Mouse (Mus musculus) intestine, embryonic 16.5 days (tissue): ENCODE data around the gene Gm20388. TPM values are rescaled to one million over a fixed set of nuclear protein-coding genes. Genes with fewer than 3 reads are reported as not detected.

ENCODE experiments used
- ATAC-seq: fragments of 200-750 bp; cut with Nextera tagmentation; 2 replicates; pipeline ENCODE4 v1.8.0; 2017; ENCODE audit warnings: moderate TSS enrichment, moderate library complexity
- H3K27ac ChIP-seq: fragments of 300-500 bp; sonication (generic); 2 replicates; pipeline ENCODE4 v1.5.1; 2014; ENCODE audit warnings: mild to moderate bottlenecking, low read length
- H3K27me3 ChIP-seq: fragments of 300-500 bp; sonication (generic); replicated peaks from 2 replicates; pipeline ENCODE4 v1.6.1; 2014; ENCODE audit warnings: low read length, control low read depth, mixed read lengths; ENCODE audit not compliant: control insufficient read depth, insufficient read depth
- H3K36me3 ChIP-seq: fragments of 300-500 bp; sonication (generic); 2 replicates; pipeline ENCODE4 v1.6.1; 2014; ENCODE audit warnings: low read length, control low read depth; ENCODE audit not compliant: control insufficient read depth, insufficient read depth
- H3K4me1 ChIP-seq: fragments of 300-500 bp; sonication (generic); 2 replicates; pipeline ENCODE4 v1.6.1; 2014; ENCODE audit warnings: low read length, control low read depth, mixed read lengths; ENCODE audit not compliant: control insufficient read depth, insufficient read depth
- H3K4me2 ChIP-seq: fragments of 300-500 bp; sonication (generic); 2 replicates; pipeline ENCODE4 v1.6.1; 2014; ENCODE audit warnings: low read depth, low read length, control low read depth
- H3K4me3 ChIP-seq: fragments of 300-500 bp; sonication (generic); 2 replicates; pipeline ENCODE4 v1.5.1; 2014; ENCODE audit warnings: mild to moderate bottlenecking, low read length
- H3K9ac ChIP-seq: fragments of 300-500 bp; sonication (generic); 2 replicates; pipeline ENCODE4 v1.6.1; 2014; ENCODE audit warnings: low read depth, low read length
- H3K9me3 ChIP-seq: fragments of 300-500 bp; sonication (generic); 2 replicates; pipeline ENCODE4 v1.6.1; 2016; ENCODE audit warnings: low read length, control low read depth; ENCODE audit not compliant: control insufficient read depth
- WGBS: fragments of 180-500 bp; shearing (Covaris S2); extraction: QIAGEN DNeasy Blood & Tissue Kit; methylation state at CpG from one replicate; pipeline ENCODE4 v1.1.7; 2014; 5-methylcytosine and 5-hydroxymethylcytosine counted together
- polyA plus RNA-seq: library from polyadenylated mRNA; unstranded; fragments of >200 nt; fragmentation: Nextera tagmentation; extraction: Ambion mirVana; gene quantifications from 2 replicates; pipeline ENCODE4 v1.2.1, GENCODE M21; 2015

The Gm20388 gene
- polyA plus RNA-seq, 1 experiment from 2014 or later, result 5.8 TPM

- Histone ChIP-seq H3K4me1 (peaks cover 24% of the 10 kb centered on the region), H3K9me3 (no peaks in the 10 kb centered on the region), H3K27ac (no peak overlapping the region), H3K4me3 (no peak overlapping the region), H3K27me3 (no peaks in the 10 kb centered on the region), H3K4me2 (no peak overlapping the region), H3K9ac (no peak overlapping the region), H3K36me3 (no peaks in the 10 kb centered on the region)
- peak; percentile 40; the same call in 1 of the 2 replicates for ATAC-seq
- 48% methylated on average over 9 of the region's 9 CpGs for WGBS
These were observed 1963.4 kb downstream of the Gm20388 start for GRCm38 (mm10) chr8:121874031-121874430.

DNA sequence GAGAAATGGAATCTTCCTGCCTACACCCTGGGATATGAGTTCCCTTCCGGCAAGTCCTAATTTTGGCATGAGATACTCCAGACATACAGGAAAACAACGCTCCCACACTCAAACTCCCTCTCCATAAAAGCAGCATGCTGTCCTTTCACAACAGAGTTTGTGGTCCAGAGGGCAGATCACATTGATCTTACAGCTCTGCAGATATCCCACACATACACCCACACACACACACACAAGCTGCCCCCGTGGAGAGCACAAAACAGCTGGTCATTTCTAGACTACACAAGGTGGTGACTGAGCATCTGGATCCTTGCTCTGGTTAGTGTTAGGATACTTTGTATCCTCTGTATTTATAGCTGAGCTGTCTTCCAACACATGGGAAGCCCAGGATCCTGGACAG lies 1964.4 kb downstream of the Gm20388 start:
- WGBS, result 53% methylated on average over 3 of the region's 3 CpGs
- Histone ChIP-seq H3K9ac (no peak overlapping the region), H3K4me1 (peaks cover 24% of the 10 kb centered on the region), H3K9me3 (no peaks in the 10 kb centered on the region), H3K36me3 (no peaks in the 10 kb centered on the region), H3K27me3 (no peaks in the 10 kb centered on the region), H3K27ac (no peak overlapping the region), H3K4me3 (no peak overlapping the region), H3K4me2 (no peak overlapping the region)
- no peak for ATAC-seq

DNA sequence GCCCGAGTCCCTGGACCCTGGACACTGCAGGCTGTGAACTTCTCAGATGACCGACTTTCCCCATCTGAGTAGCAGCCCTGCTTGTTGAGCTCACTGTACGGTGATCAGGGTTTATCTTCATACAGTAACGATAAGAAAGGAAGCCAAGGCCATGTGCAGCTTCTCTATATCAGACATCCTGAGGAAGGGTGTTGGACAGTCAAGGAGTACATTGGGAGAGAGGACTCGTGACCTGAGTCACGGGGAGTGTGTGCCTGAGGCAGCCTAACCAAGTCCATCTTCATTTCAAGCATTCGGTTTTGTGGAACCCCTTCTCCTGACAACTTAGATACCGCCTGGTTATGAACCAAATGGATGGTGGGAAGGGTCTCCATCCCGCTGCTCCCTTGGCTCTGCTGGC lies 1964.9 kb downstream of the Gm20388 start:
- H3K4me1 ChIP-seq, result peaks cover 24% of the 10 kb centered on the region
- H3K27me3 ChIP-seq, result no peaks in the 10 kb centered on the region
- 73% methylated on average over 9 of the region's 9 CpGs for WGBS
- H3K27ac ChIP-seq, result no peak overlapping the region
- H3K4me3 ChIP-seq, result no peak overlapping the region
- no peaks in the 10 kb centered on the region for H3K9me3 ChIP-seq
- no peaks in the 10 kb centered on the region for H3K36me3 ChIP-seq
- ATAC-seq, result no peak
- no peak overlapping the region for H3K4me2 ChIP-seq
- no peak overlapping the region for H3K9ac ChIP-seq

- H3K4me2 ChIP-seq, result no peak overlapping the region
- 69% methylated on average over 5 of the region's 5 CpGs for WGBS
- H3K9me3 ChIP-seq, result no peaks in the 10 kb centered on the region
- H3K27ac ChIP-seq, result no peak overlapping the region
- no peaks in the 10 kb centered on the region for H3K36me3 ChIP-seq
- H3K27me3 ChIP-seq, result no peaks in the 10 kb centered on the region
- no peak overlapping the region for H3K4me3 ChIP-seq
- no peak for ATAC-seq
- peaks cover 16% of the 10 kb centered on the region for H3K4me1 ChIP-seq
- no peak overlapping the region for H3K9ac ChIP-seq
These were observed 1966.6 kb downstream of the Gm20388 start for GRCm38 (mm10) chr8:121877212-121877611.

- ATAC-seq, result no peak
- Histone ChIP-seq H3K9ac (no peak overlapping the region), H3K4me2 (no peak overlapping the region), H3K36me3 (no peaks in the 10 kb centered on the region), H3K4me3 (no peak overlapping the region), H3K27ac (no peak overlapping the region), H3K4me1 (peaks cover 11% of the 10 kb centered on the region), H3K27me3 (no peaks in the 10 kb centered on the region), H3K9me3 (no peaks in the 10 kb centered on the region)
- 81% methylated on average over 7 of the region's 7 CpGs for WGBS
These were observed 1967.3 kb downstream of the Gm20388 start for GRCm38 (mm10) chr8:121877828-121878480.

- no peaks in the 10 kb centered on the region for H3K9me3 ChIP-seq
- H3K4me1 ChIP-seq, result peaks cover 5% of the 10 kb centered on the region; the same call in 1 of the 2 replicates
- ATAC-seq, result no peak
- no peak overlapping the region for H3K4me2 ChIP-seq
- WGBS, result 89% methylated on average over 3 of the region's 3 CpGs
- H3K36me3 ChIP-seq, result peaks cover 3% of the 10 kb centered on the region; the same call in 1 of the 2 replicates
- H3K27ac ChIP-seq, result no peak overlapping the region
- no peaks in the 10 kb centered on the region for H3K27me3 ChIP-seq
- H3K4me3 ChIP-seq, result no peak overlapping the region
- H3K9ac ChIP-seq, result no peak overlapping the region
These were observed 1969.1 kb downstream of the Gm20388 start for GRCm38 (mm10) chr8:121879712-121880111.

- WGBS, result 44% methylated on average over 1 of the region's 1 CpGs
- peaks cover 9% of the 10 kb centered on the region; the same call in 1 of the 2 replicates for H3K36me3 ChIP-seq
These were observed 1970.2 kb downstream of the Gm20388 start for GRCm38 (mm10) chr8:121880818-121881217.

DNA sequence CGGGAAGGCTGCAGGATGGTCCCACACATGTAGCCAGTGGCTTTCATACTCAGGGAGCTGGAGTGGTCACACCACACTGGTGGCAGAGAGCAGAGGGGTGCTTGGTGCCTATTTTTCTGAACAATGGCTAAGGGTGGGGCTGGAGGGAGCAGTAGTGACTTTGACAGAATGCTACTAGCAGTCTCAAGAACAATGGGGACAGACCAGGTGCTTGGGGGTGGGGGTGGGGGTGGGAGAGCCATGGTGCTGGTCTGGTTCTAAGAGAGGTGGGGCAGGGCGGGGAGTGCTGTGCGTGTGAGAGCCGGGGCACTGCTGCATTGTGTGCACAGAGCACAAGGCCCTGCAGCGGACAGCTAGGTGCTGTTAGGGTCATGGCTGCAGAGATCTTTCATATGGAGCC lies 1971.3 kb downstream of the Gm20388 start:
- H3K4me1 ChIP-seq, result no peaks in the 10 kb centered on the region
- peaks cover 13% of the 10 kb centered on the region for H3K36me3 ChIP-seq
- 78% methylated on average over 5 of the region's 5 CpGs for WGBS
- H3K4me2 ChIP-seq, result no peak overlapping the region
- H3K9me3 ChIP-seq, result no peaks in the 10 kb centered on the region
- no peaks in the 10 kb centered on the region for H3K27me3 ChIP-seq
- H3K4me3 ChIP-seq, result no peak overlapping the region
- no peak overlapping the region for H3K27ac ChIP-seq
- no peak for ATAC-seq
- H3K9ac ChIP-seq, result no peak overlapping the region

More at GRCm38 (mm10) chr8:121880818-121881217, 1970.2 kb downstream of the Gm20388 start:
- no peak for ATAC-seq
- no peaks in the 10 kb centered on the region for H3K9me3 ChIP-seq
- no peak overlapping the region for H3K4me3 ChIP-seq
- no peak overlapping the region for H3K4me2 ChIP-seq
- H3K4me1 ChIP-seq, result no peaks in the 10 kb centered on the region
- H3K27me3 ChIP-seq, result no peaks in the 10 kb centered on the region
- no peak overlapping the region for H3K9ac ChIP-seq
- no peak overlapping the region for H3K27ac ChIP-seq

GRCm38 (mm10) chr8:121884181-121884580 lies 1973.5 kb downstream of the Gm20388 start:
- H3K27me3 ChIP-seq, result no peaks in the 10 kb centered on the region
- no peak overlapping the region for H3K27ac ChIP-seq
- WGBS, result 88% methylated on average over 3 of the region's 3 CpGs
- H3K9me3 ChIP-seq, result no peaks in the 10 kb centered on the region
- H3K4me2 ChIP-seq, result no peak overlapping the region
- peaks cover 13% of the 10 kb centered on the region for H3K36me3 ChIP-seq
- no peak overlapping the region for H3K4me3 ChIP-seq
- no peaks in the 10 kb centered on the region for H3K4me1 ChIP-seq
- H3K9ac ChIP-seq, result no peak overlapping the region
- ATAC-seq, result no peak

GRCm38 (mm10) chr8:121885001-121885400 lies 1974.4 kb downstream of the Gm20388 start:
- ATAC-seq, result no peak
- WGBS, result 94% methylated on average over 9 of the region's 9 CpGs
- H3K9me3 ChIP-seq, result no peaks in the 10 kb centered on the region
- no peak overlapping the region for H3K4me2 ChIP-seq
- H3K9ac ChIP-seq, result no peak overlapping the region
- no peak overlapping the region for H3K27ac ChIP-seq
- no peaks in the 10 kb centered on the region for H3K4me1 ChIP-seq
- H3K36me3 ChIP-seq, result peaks cover 13% of the 10 kb centered on the region
- H3K4me3 ChIP-seq, result no peak overlapping the region
- no peaks in the 10 kb centered on the region for H3K27me3 ChIP-seq
